Mouse (Mus musculus) lung, adult 2 months (tissue): ENCODE results near the gene Pias4.

Source experiments
- CTCF ChIP-seq: fragments of 200-500 bp; IDR thresholded peaks from 2 replicates; pipeline ENCODE4 v1.5.1; 2011; ENCODE audit warnings: mild to moderate bottlenecking, low read length, control low read depth; ENCODE audit not compliant: insufficient read depth
- POLR2A ChIP-seq: fragments of 200-500 bp; IDR thresholded peaks from 2 replicates; pipeline ENCODE4 v1.6.1; 2011; ENCODE audit warnings: low read depth, mild to moderate bottlenecking, control low read depth, low read length, borderline replicate concordance; ENCODE audit errors: extremely low read depth

- TF ChIP-seq CTCF = no peak
- no peak for TF ChIP-seq POLR2A
Observed at GRCm38 (mm10) chr10:81140005-81140404, 27.7 kb downstream of the Pias4 start.
